Mouse (Mus musculus): ENCODE measurements around the gene St6galnac6. TPM values are rescaled to one million over a fixed set of nuclear protein-coding genes. Genes with fewer than 3 reads are reported as not detected.

St6galnac6 gene
- polyA plus RNA-seq, 1 experiment from 2014 or later = 8.3 TPM

- no peaks in the 10 kb centered on the region for H3K9me3 ChIP-seq (ENCODE audit: control insufficient read depth)
- ATAC-seq = no peak
- 81% methylated on average over 6 of the region's 6 CpGs for WGBS
Measured at GRCm38 (mm10) chr2:32574497-32574896, 25.0 kb upstream of the St6galnac6 start, which contains the start of gene Pip5kl1. Pip5kl1 (plus strand) TSS chr2:32574797.

DNA sequence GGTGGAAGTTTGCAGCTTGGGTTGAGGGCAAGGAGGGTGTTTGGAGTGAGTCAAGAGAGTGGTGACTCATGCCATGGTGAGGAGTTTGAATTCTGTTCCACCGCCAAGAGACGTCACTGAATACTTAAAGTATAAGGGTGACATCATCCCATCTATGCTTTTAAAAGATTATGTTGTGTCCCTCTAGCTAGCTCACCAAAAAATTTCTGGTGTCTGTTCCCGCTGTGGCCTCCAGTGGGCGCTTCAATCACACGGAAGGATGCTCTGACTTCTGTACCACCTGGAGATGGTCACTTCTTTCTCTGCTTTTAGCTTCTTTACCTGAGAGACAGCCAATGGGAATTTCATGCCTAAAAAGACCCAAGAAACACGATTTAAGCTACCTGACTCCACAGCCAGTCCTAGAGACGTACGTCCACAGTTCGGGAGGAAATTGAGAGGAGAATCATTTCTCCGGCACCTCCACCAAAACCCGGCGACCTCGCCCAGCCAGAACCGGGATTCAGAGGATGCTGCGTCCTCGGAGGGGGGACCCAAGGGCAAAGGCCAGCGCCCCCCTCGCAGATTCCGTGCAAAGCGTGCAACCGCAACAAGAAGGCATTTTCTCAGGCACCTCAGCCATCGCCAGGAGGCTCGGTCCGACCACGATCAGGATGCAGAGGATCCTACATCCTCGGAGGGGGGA is 24.5 kb upstream of the St6galnac6 start:
- H3K4me1 ChIP-seq (replicated peaks; ENCODE audit: control insufficient read depth, insufficient read depth, low read length) = no peaks in the 10 kb centered on the region
- H3K27me3 ChIP-seq (replicated peaks; ENCODE audit: control insufficient read depth, insufficient read depth, low read length) = peaks cover 7% of the 10 kb centered on the region; the same call in 1 of the 2 replicates
- H3K27ac ChIP-seq (ENCODE audit: low read depth, low read length) = no peak overlapping the region
- peaks cover 15% of the 10 kb centered on the region for H3K36me3 ChIP-seq (ENCODE audit: control insufficient read depth, insufficient read depth)
- 2% methylated on average over 26 of the region's 26 CpGs for WGBS
- peak overlapping the region; percentile 53 for H3K4me2 ChIP-seq (replicated peaks; ENCODE audit: low read depth)
- no peak overlapping the region for H3K9ac ChIP-seq (ENCODE audit: low read depth, low read length)
- H3K4me3 ChIP-seq (ENCODE audit: low read depth, low read length) = peak overlapping the region; percentile 9
- no peaks in the 10 kb centered on the region for H3K9me3 ChIP-seq (ENCODE audit: control insufficient read depth)
- no peak for ATAC-seq
- peak; percentile 80 for TF ChIP-seq CTCF (IDR thresholded peaks at IDR 0.05; ENCODE audit: low read depth)

More at GRCm38 (mm10) chr2:32574497-32574896, 25.0 kb upstream of the St6galnac6 start, which contains the start of gene Pip5kl1:
- no peak for TF ChIP-seq CTCF (IDR thresholded peaks at IDR 0.05; ENCODE audit: low read depth)
- Histone ChIP-seq H3K27me3 (replicated peaks; ENCODE audit: control insufficient read depth, insufficient read depth, low read length) (peaks cover 7% of the 10 kb centered on the region; the same call in 1 of the 2 replicates), H3K4me1 (replicated peaks; ENCODE audit: control insufficient read depth, insufficient read depth, low read length) (no peaks in the 10 kb centered on the region), H3K4me3 (ENCODE audit: low read depth, low read length) (peak within 1 kb of the TSS; percentile 9), H3K27ac (ENCODE audit: low read depth, low read length) (no peak within 1 kb of the TSS), H3K9ac (ENCODE audit: low read depth, low read length) (no peak within 1 kb of the TSS), H3K4me2 (replicated peaks; ENCODE audit: low read depth) (peak within 1 kb of the TSS; percentile 53), H3K36me3 (ENCODE audit: control insufficient read depth, insufficient read depth) (peaks cover 15% of the 10 kb centered on the region)

DNA sequence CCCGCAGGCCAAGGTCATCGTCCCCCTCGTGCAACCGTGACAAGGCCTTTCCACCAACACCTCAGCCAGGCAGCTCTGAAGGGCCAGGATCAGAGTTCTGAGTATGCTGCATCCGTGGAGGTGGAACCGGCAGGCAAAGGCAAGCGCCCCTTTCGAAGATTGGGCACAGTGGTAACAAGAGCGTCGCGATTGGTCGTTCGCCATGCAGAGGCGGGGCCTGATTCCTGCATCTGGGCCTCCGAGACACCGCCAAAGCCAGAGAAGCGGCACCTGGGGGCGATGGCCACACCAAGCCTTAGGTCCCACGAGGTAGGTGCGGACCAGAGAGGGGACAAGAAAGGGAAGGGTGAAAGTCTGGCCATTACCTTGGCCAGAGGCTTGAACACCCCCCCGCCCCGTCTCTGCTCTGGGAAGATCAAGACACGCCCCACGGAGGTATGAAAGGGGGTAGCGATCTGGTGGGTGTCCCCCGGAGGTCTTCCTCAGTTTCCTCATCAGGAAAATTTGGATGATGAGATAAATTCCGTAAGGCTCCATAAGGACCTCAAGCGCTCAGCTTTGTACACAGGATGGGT is 23.8 kb upstream of the St6galnac6 start, which contains the start of gene 9430097D07Rik:
Gene 9430097D07Rik (minus strand): TSS at position 99 of the 575 bp plus-strand sequence.
- Histone ChIP-seq H3K4me2 (replicated peaks; ENCODE audit: low read depth) (peak within 1 kb of the TSS; percentile 53), H3K36me3 (ENCODE audit: control insufficient read depth, insufficient read depth) (peaks cover 15% of the 10 kb centered on the region), H3K9me3 (ENCODE audit: control insufficient read depth) (no peaks in the 10 kb centered on the region), H3K27me3 (replicated peaks; ENCODE audit: control insufficient read depth, insufficient read depth, low read length) (peaks cover 7% of the 10 kb centered on the region; the same call in 1 of the 2 replicates), H3K27ac (ENCODE audit: low read depth, low read length) (no peak within 1 kb of the TSS), H3K4me1 (replicated peaks; ENCODE audit: control insufficient read depth, insufficient read depth, low read length) (no peaks in the 10 kb centered on the region), H3K4me3 (ENCODE audit: low read depth, low read length) (peak within 1 kb of the TSS; percentile 9), H3K9ac (ENCODE audit: low read depth, low read length) (no peak within 1 kb of the TSS)
- 13% methylated on average over 28 of the region's 28 CpGs for WGBS
- no peak for ATAC-seq
- TF ChIP-seq CTCF (IDR thresholded peaks at IDR 0.05; ENCODE audit: low read depth) = no peak

DNA sequence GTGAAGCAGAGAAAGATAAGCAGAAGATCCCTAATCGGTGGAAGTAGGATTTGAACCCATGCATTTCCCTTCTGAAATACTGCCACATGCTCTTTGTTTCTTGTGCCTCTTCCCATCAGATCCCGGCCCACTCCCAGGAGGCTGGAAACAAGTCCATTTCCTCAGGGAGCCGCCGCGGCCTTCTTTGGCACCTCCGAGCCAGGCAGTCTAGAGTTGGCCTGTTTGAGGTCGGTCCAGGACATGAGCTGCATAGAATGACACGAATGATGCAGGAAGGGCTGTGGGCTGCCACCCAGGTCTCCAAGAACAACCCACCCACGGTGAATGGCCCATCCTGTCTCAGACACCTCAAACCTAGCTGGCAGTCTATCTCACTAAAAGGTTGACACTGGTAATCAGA is 23.0 kb upstream of the St6galnac6 start:
- H3K9me3 ChIP-seq (ENCODE audit: control insufficient read depth) = no peaks in the 10 kb centered on the region
- peaks cover 7% of the 10 kb centered on the region; the same call in 1 of the 2 replicates for H3K27me3 ChIP-seq (replicated peaks; ENCODE audit: control insufficient read depth, insufficient read depth, low read length)
- WGBS = 89% methylated on average over 9 of the region's 9 CpGs
- no peak overlapping the region for H3K4me3 ChIP-seq (ENCODE audit: low read depth, low read length)
- ATAC-seq = no peak
- peaks cover 15% of the 10 kb centered on the region for H3K36me3 ChIP-seq (ENCODE audit: control insufficient read depth, insufficient read depth)
- no peak for TF ChIP-seq CTCF (IDR thresholded peaks at IDR 0.05; ENCODE audit: low read depth)
- H3K4me1 ChIP-seq (replicated peaks; ENCODE audit: control insufficient read depth, insufficient read depth, low read length) = no peaks in the 10 kb centered on the region
- no peak overlapping the region for H3K9ac ChIP-seq (ENCODE audit: low read depth, low read length)
- H3K4me2 ChIP-seq (replicated peaks; ENCODE audit: low read depth) = no peak overlapping the region
- no peak overlapping the region for H3K27ac ChIP-seq (ENCODE audit: low read depth, low read length)

DNA sequence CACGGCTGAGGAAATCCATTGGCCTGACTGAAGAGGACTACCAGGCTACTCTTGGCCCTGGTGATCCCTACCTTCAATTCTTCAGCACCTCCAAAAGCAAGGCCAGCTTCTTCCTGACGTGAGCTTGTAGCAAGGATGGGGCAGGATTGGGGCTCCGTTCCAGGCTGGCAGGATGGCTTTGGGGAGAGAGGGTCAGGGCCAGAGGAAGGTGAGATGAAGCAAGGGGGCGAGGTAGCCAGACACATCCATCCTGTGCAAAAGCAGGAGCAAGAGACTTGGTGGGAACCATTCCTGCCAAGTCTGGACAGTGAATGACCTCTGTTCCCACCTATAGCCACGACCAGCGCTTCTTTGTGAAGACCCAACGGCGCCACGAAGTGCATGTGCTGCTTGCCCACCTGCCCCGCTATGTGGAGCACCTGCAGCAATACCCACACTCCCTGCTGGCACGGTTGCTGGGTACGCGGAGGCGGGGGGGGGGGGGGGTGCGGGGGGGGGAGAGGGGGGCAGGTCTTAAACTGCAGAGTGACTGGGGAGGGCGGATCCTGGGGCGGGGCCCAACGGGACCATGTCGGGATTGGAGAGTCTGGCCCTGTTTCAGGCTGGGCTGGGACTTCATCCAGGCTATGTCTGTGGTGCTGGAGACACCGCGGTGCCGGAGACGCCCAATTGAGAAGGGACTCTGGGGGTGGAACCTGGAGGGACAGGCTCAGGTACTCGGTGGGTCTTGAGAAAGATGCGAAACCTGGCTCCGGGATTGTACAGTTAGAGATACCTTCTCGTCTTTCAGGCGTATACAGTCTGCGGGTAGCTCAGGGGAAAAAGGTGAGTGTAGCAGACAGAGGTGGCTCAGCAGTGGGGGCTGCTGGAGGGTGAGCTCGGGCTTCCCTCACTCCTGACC is 21.1 kb upstream of the St6galnac6 start:
- H3K4me3 ChIP-seq (ENCODE audit: low read depth, low read length) = no peak overlapping the region
- ATAC-seq = no peak
- H3K27ac ChIP-seq (ENCODE audit: low read depth, low read length) = no peak overlapping the region
- peaks cover 1% of the 10 kb centered on the region; the same call in 1 of the 2 replicates for H3K36me3 ChIP-seq (ENCODE audit: control insufficient read depth, insufficient read depth)
- H3K9ac ChIP-seq (ENCODE audit: low read depth, low read length) = no peak overlapping the region
- no peaks in the 10 kb centered on the region for H3K9me3 ChIP-seq (ENCODE audit: control insufficient read depth)
- no peak for TF ChIP-seq CTCF (IDR thresholded peaks at IDR 0.05; ENCODE audit: low read depth)
- H3K4me1 ChIP-seq (replicated peaks; ENCODE audit: control insufficient read depth, insufficient read depth, low read length) = peaks cover 2% of the 10 kb centered on the region; the same call in 1 of the 2 replicates
- 38% methylated on average over 26 of the region's 30 CpGs for WGBS
- H3K4me2 ChIP-seq (replicated peaks; ENCODE audit: low read depth) = no peak overlapping the region
- H3K27me3 ChIP-seq (replicated peaks; ENCODE audit: control insufficient read depth, insufficient read depth, low read length) = peaks cover 12% of the 10 kb centered on the region; the same call in 1 of the 2 replicates
